Mouse (Mus musculus) cerebellum, adult 2 months (tissue): ENCODE data around the gene Ftsj1.

Experiments used
- CTCF ChIP-seq: fragments of 200-500 bp; IDR thresholded peaks from 2 replicates; pipeline ENCODE4 v1.5.1; 2011; ENCODE audit warnings: low read depth, mild to moderate bottlenecking, control low read depth, low read length, moderate library complexity, borderline replicate concordance; ENCODE audit not compliant: insufficient read depth
- POLR2A ChIP-seq: fragments of 200-500 bp; IDR thresholded peaks from 2 replicates; pipeline ENCODE4 v1.6.1; 2011; ENCODE audit warnings: low read length, control low read depth, borderline replicate concordance; ENCODE audit not compliant: insufficient read depth

DNA sequence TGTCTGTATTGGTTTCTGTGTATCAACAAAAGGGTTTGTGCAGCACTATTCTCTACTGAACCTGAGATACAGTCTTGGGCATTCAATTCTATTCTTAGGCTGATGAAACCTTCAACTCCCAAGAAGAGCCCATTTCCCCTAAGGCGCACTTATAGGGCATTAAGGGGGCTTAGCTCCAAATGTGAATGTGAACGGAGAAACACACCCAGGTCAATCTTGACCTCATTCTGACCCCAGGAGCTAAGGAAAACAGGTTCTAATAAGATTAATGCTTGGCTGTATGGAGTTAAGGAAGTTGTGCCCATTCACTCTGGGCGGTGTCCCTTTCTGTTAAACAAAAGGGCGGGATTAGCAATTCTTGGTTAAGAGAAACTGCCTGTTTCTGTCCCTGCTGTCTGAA lies 45.0 kb downstream of the Ftsj1 start:
- no peak for TF ChIP-seq POLR2A
- no peak for TF ChIP-seq CTCF
